In the genomic region with DNA sequence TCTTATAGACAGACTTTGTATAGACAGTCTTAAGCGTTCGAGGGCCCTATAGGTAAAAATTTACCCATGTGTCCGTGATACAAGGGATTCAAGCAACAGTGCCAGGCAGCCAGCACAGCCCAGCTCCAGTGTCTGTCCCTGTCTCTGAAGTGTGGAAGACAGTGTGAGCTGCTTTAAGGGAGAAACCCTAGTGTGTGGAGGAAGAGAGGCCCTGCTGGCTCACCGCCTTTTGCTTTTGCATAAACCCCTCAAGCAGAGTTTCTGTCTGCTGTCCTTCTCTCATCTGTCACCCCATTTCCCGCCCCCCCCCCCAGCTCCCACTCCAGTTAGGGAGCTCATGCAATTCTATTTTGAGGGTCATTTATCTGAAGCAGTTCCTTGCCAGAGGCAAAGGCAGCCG, we compare ENCODE assay signal across 14 mouse cellular contexts. TPM values are rescaled to one million over a fixed set of nuclear protein-coding genes. Genes with fewer than 3 reads are reported as not detected.
DNase-seq lines count a peak whose midpoint lies in the region; ATAC-seq lines count a peak whose summit lies in the region.
"Had no signal": no experiment of that assay in that cellular context is flagged by ENCODE, and none has a peak within 500 bp of the region (broad histone marks: within the 10 kb centered on the region; RNA-seq: fewer than 3 reads in every experiment).

No protein-coding gene starts in this region.

- peak; percentile 12 for DNase-seq in embryo, embryonic 9.5 days (ENCODE audit: extremely low spot score)
- DNase-seq in embryo, embryonic 10 days (ENCODE audit: low spot score) = no peak
- no peak for DNase-seq in neural tube, embryonic 10.5 days (ENCODE audit: extremely low spot score, low spot score)
- no peak for DNase-seq in adrenal gland, adult 8-10 months
- DNase-seq: kidney, adult 2 months; layer of hippocampus, adult 9-11 months; liver, embryonic 13.5 days had no signal

- H3K4me1 ChIP-seq in hindbrain, embryonic 12.5 days = peaks cover 16% of the 10 kb centered on the region
- no peaks in the 10 kb centered on the region for H3K4me1 ChIP-seq in hindbrain, embryonic 16.5 days (ENCODE audit: control insufficient read depth, insufficient read depth, low read depth, low read length)
- H3K4me1 ChIP-seq in neural tube, embryonic 13.5 days (replicated peaks) = peaks cover 20% of the 10 kb centered on the region
- peaks cover 14% of the 10 kb centered on the region; the same call in 1 of the 2 replicates for H3K4me1 ChIP-seq in liver, embryonic 12.5 days
- H3K4me1 ChIP-seq: embryonic facial prominence, embryonic 15.5 days had no signal

- no peaks in the 10 kb centered on the region for H3K36me3 ChIP-seq in hindbrain, embryonic 12.5 days
- 0 out of 2 replicates have a peak, but pooled peaks cover 3% of the 10 kb centered on the region for H3K36me3 ChIP-seq in hindbrain, embryonic 16.5 days (ENCODE audit: control insufficient read depth, insufficient read depth, low read length)
- peaks cover 17% of the 10 kb centered on the region for H3K36me3 ChIP-seq in neural tube, embryonic 13.5 days
- H3K36me3 ChIP-seq in liver, embryonic 12.5 days = peaks cover 5% of the 10 kb centered on the region
- H3K36me3 ChIP-seq: embryonic facial prominence, embryonic 15.5 days had no signal

- 39% methylated on average over 6 of the region's 6 CpGs for WGBS in hindbrain, embryonic 12.5 days
- 53% methylated on average over 6 of the region's 6 CpGs for WGBS in hindbrain, embryonic 16.5 days
- WGBS in neural tube, embryonic 13.5 days = 44% methylated on average over 6 of the region's 6 CpGs
- 49% methylated on average over 6 of the region's 6 CpGs for WGBS in liver, embryonic 12.5 days (ENCODE audit: insufficient replicate concordance)

- no peak for ATAC-seq in hindbrain, embryonic 12.5 days (ENCODE audit: low FRiP score)
- no peak for ATAC-seq in hindbrain, embryonic 16.5 days
- no peak for ATAC-seq in neural tube, embryonic 13.5 days (ENCODE audit: low read depth)
- ATAC-seq in liver, embryonic 12.5 days = no peak

- H3K27ac ChIP-seq in hindbrain, embryonic 12.5 days = 0 out of 2 replicates have a peak overlapping the region, but pooled peaks have one; percentile 23
- H3K27ac ChIP-seq in hindbrain, embryonic 16.5 days (ENCODE audit: low read depth, low read length) = no peak overlapping the region
- H3K27ac ChIP-seq in neural tube, embryonic 13.5 days (replicated peaks) = 0 out of 2 replicates have a peak overlapping the region, but pooled peaks have one; percentile 46
- peak overlapping the region; percentile 54 for H3K27ac ChIP-seq in liver, embryonic 12.5 days
- H3K27ac ChIP-seq: embryonic facial prominence, embryonic 15.5 days; liver, embryonic 13.5 days had no signal

- H3K4me2 ChIP-seq in hindbrain, embryonic 12.5 days (replicated peaks) = no peak overlapping the region
- H3K4me2 ChIP-seq in hindbrain, embryonic 16.5 days (ENCODE audit: low read length) = no peak overlapping the region
- H3K4me2 ChIP-seq in neural tube, embryonic 13.5 days = no peak overlapping the region
- H3K4me2 ChIP-seq in liver, embryonic 12.5 days = no peak overlapping the region
- H3K4me2 ChIP-seq: embryonic facial prominence, embryonic 15.5 days; liver, embryonic 13.5 days had no signal

- no peak overlapping the region for H3K9ac ChIP-seq in hindbrain, embryonic 12.5 days
- H3K9ac ChIP-seq in hindbrain, embryonic 16.5 days (ENCODE audit: low read depth, low read length) = no peak overlapping the region; the same call in 1 of the 2 replicates
- no peak overlapping the region for H3K9ac ChIP-seq in neural tube, embryonic 13.5 days
- H3K9ac ChIP-seq in liver, embryonic 12.5 days = no peak overlapping the region
- H3K9ac ChIP-seq: embryonic facial prominence, embryonic 15.5 days; liver, embryonic 13.5 days had no signal

- H3K4me3 ChIP-seq in hindbrain, embryonic 12.5 days = no peak overlapping the region
- H3K4me3 ChIP-seq in hindbrain, embryonic 16.5 days (ENCODE audit: low read length) = no peak overlapping the region
- no peak overlapping the region for H3K4me3 ChIP-seq in neural tube, embryonic 13.5 days
- H3K4me3 ChIP-seq in liver, embryonic 12.5 days = no peak overlapping the region
- H3K4me3 ChIP-seq: embryonic facial prominence, embryonic 15.5 days; liver, embryonic 13.5 days had no signal

- H3K9me3 ChIP-seq in hindbrain, embryonic 12.5 days (replicated peaks) = no peaks in the 10 kb centered on the region
- no peaks in the 10 kb centered on the region for H3K9me3 ChIP-seq in hindbrain, embryonic 16.5 days (ENCODE audit: control insufficient read depth, low read length)
- H3K9me3 ChIP-seq in neural tube, embryonic 13.5 days = no peaks in the 10 kb centered on the region
- H3K9me3 ChIP-seq in liver, embryonic 12.5 days (replicated peaks) = no peaks in the 10 kb centered on the region
- H3K9me3 ChIP-seq: embryonic facial prominence, embryonic 15.5 days; liver, embryonic 13.5 days had no signal

- no peaks in the 10 kb centered on the region for H3K27me3 ChIP-seq in hindbrain, embryonic 12.5 days
- no peaks in the 10 kb centered on the region for H3K27me3 ChIP-seq in hindbrain, embryonic 16.5 days (replicated peaks; ENCODE audit: control insufficient read depth, insufficient read depth, low read length)
- no peaks in the 10 kb centered on the region; the same call in 1 of the 2 replicates for H3K27me3 ChIP-seq in neural tube, embryonic 13.5 days
- no peaks in the 10 kb centered on the region for H3K27me3 ChIP-seq in liver, embryonic 12.5 days (replicated peaks)
- H3K27me3 ChIP-seq: embryonic facial prominence, embryonic 15.5 days; liver, embryonic 13.5 days had no signal

RNA-seq across cellular contexts. Expression of a gene that starts 7.3 kb away (rescaled TPM):
- 4.1 and 6.4 TPM in 2 replicates for polyA plus RNA-seq in hindbrain, embryonic 12.5 days (2016; fragmentation: Nextera tagmentation; extraction: Ambion mirVana)
- polyA plus RNA-seq in hindbrain, embryonic 16.5 days (2015; fragmentation: Nextera tagmentation; extraction: Ambion mirVana) = 16.2 and 20.2 TPM in 2 replicates
- 10.0 and 11.0 TPM in 2 replicates for polyA plus RNA-seq in neural tube, embryonic 13.5 days (2015; fragmentation: Nextera tagmentation; extraction: Ambion mirVana)
- polyA plus RNA-seq in liver, embryonic 12.5 days (2016; fragmentation: Nextera tagmentation; extraction: Ambion mirVana) = 1.2 and 2.0 TPM in 2 replicates
- total RNA-seq in adrenal gland, adult 8-10 months (2022) = 1 to 10 TPM; 4.6 to 7.0 (median 5.6) TPM

RNA-seq across cellular contexts. Expression of a gene that starts 7.3 kb away (rescaled TPM):
- 3.4 and 4.0 TPM in 2 replicates for polyA plus RNA-seq in hindbrain, embryonic 12.5 days (2016; fragmentation: Nextera tagmentation; extraction: Ambion mirVana)
- polyA plus RNA-seq in hindbrain, embryonic 16.5 days (2015; fragmentation: Nextera tagmentation; extraction: Ambion mirVana) = 5.5 and 5.9 TPM in 2 replicates
- polyA plus RNA-seq in neural tube, embryonic 13.5 days (2015; fragmentation: Nextera tagmentation; extraction: Ambion mirVana) = 4.8 and 5.2 TPM in 2 replicates
- polyA plus RNA-seq in liver, embryonic 12.5 days (2016; fragmentation: Nextera tagmentation; extraction: Ambion mirVana) = 1.8 and 1.9 TPM in 2 replicates
- total RNA-seq in adrenal gland, adult 8-10 months (2022) = 1 to 10 TPM; 1.9 to 5.1 (median 3.0) TPM

RNA-seq across cellular contexts. Expression of a gene that starts 8.7 kb away (rescaled TPM):
- polyA plus RNA-seq in hindbrain, embryonic 12.5 days (2016; fragmentation: Nextera tagmentation; extraction: Ambion mirVana) = 0.06 and 0.51 TPM in 2 replicates
- 0.24 and 0.25 TPM in 2 replicates for polyA plus RNA-seq in hindbrain, embryonic 16.5 days (2015; fragmentation: Nextera tagmentation; extraction: Ambion mirVana)
- not detected in 2 replicates for polyA plus RNA-seq in neural tube, embryonic 13.5 days (2015; fragmentation: Nextera tagmentation; extraction: Ambion mirVana)
- polyA plus RNA-seq in liver, embryonic 12.5 days (2016; fragmentation: Nextera tagmentation; extraction: Ambion mirVana) = 0.14 and 0.26 TPM in 2 replicates
- not detected for total RNA-seq in adrenal gland, adult 8-10 months (2022)
- total RNA-seq: gastrocnemius, adult 18-20 months had no signal
- polyA plus RNA-seq: spleen, adult 2 months had no signal

RNA-seq across cellular contexts. Expression of a gene that starts 14.1 kb away (rescaled TPM):
- 0.22 and 0.25 TPM in 2 replicates for polyA plus RNA-seq in hindbrain, embryonic 12.5 days (2016; fragmentation: Nextera tagmentation; extraction: Ambion mirVana)
- 0.30 and 0.40 TPM in 2 replicates for polyA plus RNA-seq in hindbrain, embryonic 16.5 days (2015; fragmentation: Nextera tagmentation; extraction: Ambion mirVana)
- polyA plus RNA-seq in neural tube, embryonic 13.5 days (2015; fragmentation: Nextera tagmentation; extraction: Ambion mirVana) = 0.17 and 0.34 TPM in 2 replicates
- 0.02 TPM in 1 of 2 replicates, not detected in the other for polyA plus RNA-seq in liver, embryonic 12.5 days (2016; fragmentation: Nextera tagmentation; extraction: Ambion mirVana)
- under 1 TPM in 3 of 4 experiments, not detected in 1; 0.15 to 0.65 (median 0.32) TPM for total RNA-seq in adrenal gland, adult 8-10 months (2022)
- polyA plus RNA-seq: embryonic facial prominence, embryonic 15.5 days; kidney, adult 2 months; liver, embryonic 13.5 days; spleen, adult 2 months had no signal
